Mouse (Mus musculus): ENCODE measurements around the gene Eif4a2. TPM values are rescaled to one million over a fixed set of nuclear protein-coding genes. Genes with fewer than 3 reads are reported as not detected.

Eif4a2 gene
- total RNA-seq, 2 experiments from 2014 or later = 898 to 914 TPM

GRCm38 (mm10) chr16:23135421-23136149, 28.3 kb downstream of the Eif4a2 start:
- DNase-seq (ENCODE audit: extremely low spot score in 1 of 2, low spot score in 1 of 2) = no peak

- no peak for DNase-seq (ENCODE audit: extremely low spot score in 1 of 2, low spot score in 1 of 2)
These were observed 29.2 kb downstream of the Eif4a2 start for GRCm38 (mm10) chr16:23136406-23136970.

GRCm38 (mm10) chr16:23140911-23141310, 33.7 kb downstream of the Eif4a2 start:
- DNase-seq (ENCODE audit: extremely low spot score in 1 of 2, low spot score in 1 of 2) = no peak

- DNase-seq (ENCODE audit: extremely low spot score in 1 of 2, low spot score in 1 of 2) = no peak
These were observed 37.1 kb downstream of the Eif4a2 start for GRCm38 (mm10) chr16:23144326-23144725.

- no peak for DNase-seq (ENCODE audit: extremely low spot score in 1 of 2, low spot score in 1 of 2)
These were observed 38.0 kb downstream of the Eif4a2 start for GRCm38 (mm10) chr16:23145211-23145610.

DNA sequence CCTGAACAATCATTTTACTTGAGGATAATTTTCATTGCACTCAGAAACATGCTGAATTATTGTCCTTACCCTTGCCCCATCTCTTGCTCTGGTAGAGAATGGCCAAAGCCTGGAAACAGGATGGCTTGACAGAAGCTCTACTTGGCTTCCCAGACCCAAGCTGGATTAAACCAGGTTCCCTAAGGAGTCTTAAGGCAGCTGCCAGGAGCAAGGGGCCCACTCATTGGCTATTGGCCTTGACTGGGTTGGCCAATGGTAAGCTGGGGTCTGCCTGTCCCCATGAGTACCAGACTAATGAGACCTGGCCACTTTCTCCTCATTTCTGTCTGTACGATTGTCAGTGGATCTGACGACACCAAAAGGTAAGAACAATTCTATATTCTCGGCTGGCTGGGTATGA, 39.0 kb downstream of the Eif4a2 start, which contains the start of gene Adipoq:
Gene Adipoq (plus strand): TSS at position 257 of the 400 bp plus-strand sequence.
- no peak for DNase-seq (ENCODE audit: extremely low spot score in 1 of 2, low spot score in 1 of 2)

DNA sequence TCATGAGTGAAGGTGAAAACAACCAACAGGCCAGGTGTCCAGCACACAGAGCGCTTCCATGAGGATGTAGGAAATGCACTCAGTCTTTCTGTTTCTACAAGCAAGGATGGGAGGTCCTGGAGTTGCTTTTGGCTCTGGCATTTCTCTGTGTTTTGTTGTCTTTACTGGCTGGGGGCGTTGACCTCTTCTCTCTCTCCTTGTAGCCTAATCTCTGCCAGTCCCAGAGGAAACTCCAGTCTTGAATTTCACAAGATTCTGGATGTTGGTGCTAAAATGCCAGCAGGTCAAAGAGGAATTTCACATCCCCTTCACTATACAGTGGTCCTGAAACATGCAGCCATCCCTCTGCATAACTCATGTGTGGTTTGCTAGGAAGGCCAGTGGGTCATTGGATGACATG, 41.7 kb downstream of the Eif4a2 start:
- no peak for DNase-seq (ENCODE audit: extremely low spot score in 1 of 2, low spot score in 1 of 2)

- no peak for DNase-seq (ENCODE audit: extremely low spot score in 1 of 2, low spot score in 1 of 2)
These were observed 42.2 kb downstream of the Eif4a2 start for GRCm38 (mm10) chr16:23149396-23149795.

GRCm38 (mm10) chr16:23151423-23151822, 44.2 kb downstream of the Eif4a2 start:
- DNase-seq (ENCODE audit: extremely low spot score in 1 of 2, low spot score in 1 of 2) = no peak

DNA sequence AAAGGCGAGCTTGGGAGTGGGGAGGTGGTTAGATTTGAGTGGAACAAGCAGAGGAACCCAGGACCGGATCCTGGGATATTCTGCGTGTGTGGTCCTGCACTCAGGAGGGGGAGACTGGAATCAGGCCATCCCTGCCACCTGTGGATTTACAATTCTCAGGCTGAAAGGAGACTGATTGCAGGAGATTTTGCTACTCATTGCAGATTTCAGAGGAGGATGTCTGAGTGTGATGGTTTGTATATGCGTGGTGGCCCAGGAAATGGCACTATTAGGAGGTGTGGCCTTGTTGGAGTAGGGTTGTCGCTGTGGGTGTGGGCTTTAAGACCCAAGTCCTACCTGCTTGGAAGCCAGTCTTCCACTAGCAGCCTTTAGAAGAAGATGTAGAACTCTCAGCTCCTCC, 47.0 kb downstream of the Eif4a2 start:
- no peak for DNase-seq (ENCODE audit: extremely low spot score in 1 of 2, low spot score in 1 of 2)

GRCm38 (mm10) chr16:23157013-23157412, 49.8 kb downstream of the Eif4a2 start:
- DNase-seq (ENCODE audit: extremely low spot score in 1 of 2, low spot score in 1 of 2) = no peak

DNA sequence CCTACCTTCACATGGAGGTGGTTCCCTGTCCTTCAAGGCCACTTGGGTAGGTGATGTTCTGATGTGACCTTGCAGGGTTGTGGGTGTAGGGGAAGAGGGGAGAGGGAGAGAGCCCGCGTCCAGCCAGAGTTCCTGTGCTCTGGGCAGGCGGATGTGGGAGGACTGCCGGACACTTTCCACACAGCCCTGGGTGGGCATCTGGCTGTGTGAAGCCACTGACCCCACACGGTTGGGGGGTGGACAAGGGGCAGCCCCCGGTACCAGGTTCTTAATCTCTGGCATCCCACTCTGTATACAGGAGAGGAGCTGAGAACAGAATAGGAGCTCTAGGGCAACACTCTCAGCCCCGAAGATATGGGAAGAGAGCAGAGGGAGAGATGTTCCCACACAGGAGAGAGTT, 51.0 kb downstream of the Eif4a2 start:
- DNase-seq (ENCODE audit: extremely low spot score in 1 of 2, low spot score in 1 of 2) = no peak

DNA sequence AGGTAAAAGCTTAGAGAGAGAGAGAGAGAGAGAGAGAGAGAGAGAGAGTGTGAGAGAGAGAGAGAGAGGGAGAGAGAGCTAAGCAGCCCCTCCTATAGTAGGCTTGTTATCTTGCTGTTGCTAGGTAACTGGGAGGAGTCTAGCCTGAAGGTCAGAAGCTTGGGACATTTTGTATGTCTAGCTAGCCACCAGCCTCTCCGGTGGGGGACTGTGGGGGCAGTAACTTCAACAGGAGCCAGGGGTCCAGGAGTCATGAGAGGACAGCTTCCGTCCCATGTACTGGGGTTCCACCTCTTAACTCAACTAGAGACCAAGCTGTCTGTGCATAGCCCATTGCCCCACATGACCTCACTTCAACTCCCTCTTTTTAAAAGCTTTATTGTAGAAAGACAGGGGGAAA, 51.7 kb downstream of the Eif4a2 start:
- DNase-seq (ENCODE audit: extremely low spot score in 1 of 2, low spot score in 1 of 2) = no peak

DNA sequence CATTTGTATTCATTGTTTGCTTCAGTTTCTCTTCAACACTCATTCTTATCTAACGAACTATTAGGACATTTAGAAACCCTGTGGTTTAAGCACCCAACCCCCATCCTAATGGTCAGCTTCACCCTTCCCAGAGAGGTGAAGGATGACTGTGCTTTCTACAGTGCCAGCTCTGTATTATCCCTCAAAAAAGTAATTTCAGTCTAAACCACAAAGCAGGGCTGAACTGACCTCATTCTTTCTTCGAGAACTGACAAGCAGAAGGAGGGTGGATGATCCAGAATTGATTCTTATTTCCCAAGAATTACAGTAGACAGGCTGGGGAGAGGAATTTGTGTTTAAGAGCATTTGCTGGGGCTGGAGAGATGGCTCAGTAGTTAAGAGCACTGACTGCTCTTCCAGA, 52.5 kb downstream of the Eif4a2 start:
- no peak for DNase-seq (ENCODE audit: extremely low spot score in 1 of 2, low spot score in 1 of 2)

DNA sequence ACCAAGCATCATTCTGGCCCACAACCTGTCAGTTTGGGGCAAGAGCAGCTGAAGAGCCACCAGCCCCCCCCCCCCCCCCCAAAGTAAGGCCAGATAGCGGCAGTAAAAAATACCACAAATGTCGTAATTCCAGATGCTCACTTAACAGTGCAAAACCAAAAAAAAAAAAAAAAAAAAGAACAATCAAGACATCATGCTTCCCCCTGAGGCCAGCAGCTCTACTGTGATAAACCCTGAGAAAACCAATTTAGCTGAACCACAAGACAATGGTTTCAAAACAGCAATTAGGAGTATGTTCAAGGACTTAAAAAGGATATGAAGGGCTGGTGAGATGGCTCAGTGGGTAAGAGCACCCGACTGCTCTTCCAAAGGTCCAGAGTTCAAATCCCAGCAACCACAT, 54.9 kb downstream of the Eif4a2 start:
- no peak for DNase-seq (ENCODE audit: extremely low spot score in 1 of 2, low spot score in 1 of 2)

Small RNA genes lying within 50 kb of the gene (microRNA-seq; reads per million reads assigned to microRNA genes)
- gene Gm49346 = 0.37 to 2.4 reads per million in 2 experiments

Other genes starting within 250 kb of the Eif4a2 start
- 10 to 100 TPM; 13.7 to 14.6 TPM for gene Tbccd1, start 249.8 kb upstream of the Eif4a2 start, total RNA-seq (2021)
- 10 to 100 TPM; 71.1 to 71.7 TPM for gene Dnajb11, start 249.6 kb upstream of the Eif4a2 start, total RNA-seq (2021)
- not detected for gene Ahsg, start 216.2 kb upstream of the Eif4a2 start, total RNA-seq (2021)
- under 1 TPM in 1 of 2 experiments, not detected in 1; 0.25 TPM for gene Fetub, start 189.1 kb upstream of the Eif4a2 start, total RNA-seq (2021)
- not detected for gene Hrg, start 156.4 kb upstream of the Eif4a2 start, total RNA-seq (2021)
- not detected for gene Kng2, start 78.0 kb upstream of the Eif4a2 start, total RNA-seq (2021)
- gene Kng1, start 49.6 kb upstream of the Eif4a2 start, total RNA-seq (2021) = not detected
- 1 to 10 TPM; 4.8 TPM for gene Rfc4, start 20.3 kb downstream of the Eif4a2 start, total RNA-seq (2021)
- gene Adipoq, start 39.1 kb downstream of the Eif4a2 start, total RNA-seq (2021) = not detected
- 10 to 100 TPM; 13.2 to 15.2 TPM for gene St6gal1, start 117.3 kb downstream of the Eif4a2 start, total RNA-seq (2021)

Data from layer of hippocampus, postnatal 25 days (tissue).